In the genomic region with DNA sequence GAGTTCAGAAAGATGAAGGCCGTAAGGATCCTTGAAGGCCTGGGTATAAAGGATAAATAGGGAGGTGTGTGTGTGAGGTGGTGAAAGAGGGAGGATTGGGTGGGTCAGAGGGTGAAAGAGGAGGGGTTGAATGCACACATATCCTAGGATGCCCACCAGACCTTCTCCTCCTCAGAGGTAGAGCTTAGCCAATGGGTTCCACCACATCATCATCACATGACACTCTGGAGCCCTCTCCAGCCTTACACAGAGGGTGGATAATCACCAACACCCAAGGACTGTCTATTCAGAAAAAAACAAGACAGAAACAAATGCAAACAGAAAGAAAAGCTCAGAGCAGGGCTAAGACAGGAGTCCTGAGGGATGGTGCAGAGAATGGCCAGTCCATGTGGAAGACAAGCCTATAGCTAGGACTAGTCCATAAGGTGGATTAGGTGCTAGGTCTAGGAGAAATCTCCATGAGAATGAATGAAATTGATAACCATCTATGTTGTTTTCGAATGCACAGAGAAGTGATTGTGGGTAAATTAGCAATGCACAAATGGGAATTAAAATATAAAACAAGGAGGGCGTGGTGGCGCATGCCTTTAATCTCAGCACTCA, we compare ENCODE assay signal across 18 mouse cellular contexts.
DNase-seq lines count a peak whose midpoint lies in the region; ATAC-seq and TF ChIP-seq lines count a peak whose summit lies in the region.
"Had no signal": no experiment of that assay in that cellular context is flagged by ENCODE, and none has a peak within 500 bp of the region (broad histone marks: within the 10 kb centered on the region; RNA-seq: fewer than 3 reads in every experiment).

No protein-coding gene starts in this region.

- no peaks in the 10 kb centered on the region for H3K27me3 ChIP-seq in liver, embryonic 12.5 days (replicated peaks)
- no peaks in the 10 kb centered on the region for H3K27me3 ChIP-seq in liver, postnatal 0 days (ENCODE audit: insufficient read depth, low read length)
- no peaks in the 10 kb centered on the region for H3K27me3 ChIP-seq in thymus, adult 2 months (ENCODE audit: control insufficient read depth, insufficient read depth, low read length)
- H3K27me3 ChIP-seq: heart, embryonic 15.5 days; Patski had no signal

- H3K4me3 ChIP-seq in gastrocnemius, adult 2 months = no peak overlapping the region
- H3K4me3 ChIP-seq in liver, embryonic 12.5 days = no peak overlapping the region
- no peak overlapping the region for H3K4me3 ChIP-seq in liver, postnatal 0 days (ENCODE audit: low read depth, low read length)
- H3K4me3 ChIP-seq in thymus, adult 2 months (ENCODE audit: control insufficient read depth, insufficient read depth, low read length) = no peak overlapping the region
- H3K4me3 ChIP-seq: heart, embryonic 10.5 days; heart, embryonic 15.5 days; hindbrain, embryonic 10.5 days had no signal

- 0 out of 2 replicates have a peak, but pooled peaks cover 7% of the 10 kb centered on the region for H3K36me3 ChIP-seq in liver, embryonic 12.5 days
- H3K36me3 ChIP-seq in liver, postnatal 0 days (replicated peaks; ENCODE audit: insufficient read depth, low read length) = peaks cover 8% of the 10 kb centered on the region; the same call in 1 of the 2 replicates
- no peaks in the 10 kb centered on the region for H3K36me3 ChIP-seq in thymus, adult 2 months (ENCODE audit: control insufficient read depth, insufficient read depth, low read length)
- H3K36me3 ChIP-seq: heart, embryonic 10.5 days; heart, embryonic 15.5 days; hindbrain, embryonic 10.5 days had no signal

- H3K9ac ChIP-seq in liver, embryonic 12.5 days = no peak overlapping the region
- H3K9ac ChIP-seq in liver, postnatal 0 days (replicated peaks) = no peak overlapping the region
- H3K9ac ChIP-seq: heart, embryonic 15.5 days; hindbrain, embryonic 14.5 days had no signal

- 0 out of 2 replicates have a peak, but pooled peaks cover 6% of the 10 kb centered on the region for H3K4me1 ChIP-seq in liver, embryonic 12.5 days
- H3K4me1 ChIP-seq in liver, postnatal 0 days (ENCODE audit: insufficient read depth) = peaks cover 18% of the 10 kb centered on the region
- H3K4me1 ChIP-seq in thymus, adult 2 months (replicated peaks; ENCODE audit: control insufficient read depth, insufficient read depth, low read length) = peaks cover 28% of the 10 kb centered on the region
- H3K4me1 ChIP-seq: hindbrain, embryonic 10.5 days had no signal

- intact Hi-C loops in gastrocnemius, adult 2 months (cut with DNase I) = no loop called here

- no peak for TF ChIP-seq POLR2A in thymus, adult 2 months (IDR thresholded peaks at IDR 0.05; ENCODE audit: control insufficient read depth, extremely low read depth, insufficient read depth, low read length, poor library complexity)

- H3K27ac ChIP-seq in gastrocnemius, adult 2 months = no peak overlapping the region
- no peak overlapping the region for H3K27ac ChIP-seq in liver, embryonic 12.5 days
- H3K27ac ChIP-seq in liver, postnatal 0 days (ENCODE audit: low read depth) = no peak overlapping the region
- peak overlapping the region; percentile 31 for H3K27ac ChIP-seq in thymus, adult 2 months (ENCODE audit: control insufficient read depth, insufficient read depth, low read length)
- H3K27ac ChIP-seq: heart, embryonic 10.5 days; heart, embryonic 15.5 days; hindbrain, embryonic 10.5 days; hindbrain, embryonic 14.5 days had no signal

- no peak overlapping the region for H3K4me2 ChIP-seq in liver, embryonic 12.5 days
- H3K4me2 ChIP-seq in liver, postnatal 0 days (ENCODE audit: low read depth, low read length) = no peak overlapping the region
- H3K4me2 ChIP-seq: heart, embryonic 15.5 days; hindbrain, embryonic 14.5 days had no signal

- H3K9me3 ChIP-seq in liver, embryonic 12.5 days (replicated peaks) = no peaks in the 10 kb centered on the region
- H3K9me3 ChIP-seq in liver, postnatal 0 days (ENCODE audit: low read length) = no peaks in the 10 kb centered on the region
- H3K9me3 ChIP-seq: heart, embryonic 10.5 days; heart, embryonic 15.5 days; hindbrain, embryonic 10.5 days had no signal

- 80% methylated on average over 4 of the region's 4 CpGs for WGBS in liver, embryonic 12.5 days (ENCODE audit: insufficient replicate concordance)
- WGBS in liver, postnatal 0 days (ENCODE audit: insufficient replicate concordance) = 82% methylated on average over 4 of the region's 4 CpGs
- WGBS in thymus, adult 2 months = 96% methylated on average over 4 of the region's 4 CpGs

- DNase-seq in gastrocnemius, adult 2 months = peak; percentile 6
- DNase-seq in gastrocnemius, postnatal 25 days = no peak
- no peak for DNase-seq in liver, postnatal 0 days
- no peak for DNase-seq in thymus, adult 2 months
- no peak for DNase-seq in thymus, adult 18-20 months
- DNase-seq in spleen, postnatal 36 days (ENCODE audit: low spot score in 2 of 2) = no peak
- DNase-seq: adrenal gland, adult 8-10 months; adrenal gland, postnatal 36 days; cerebellum, adult 2 months; cerebellum, postnatal 10 days; gastrocnemius, postnatal 14 days had no signal

- ATAC-seq in liver, embryonic 12.5 days = peak; percentile 17; the same call in 1 of the 2 replicates
- no peak for ATAC-seq in liver, postnatal 0 days
- ATAC-seq: forebrain, embryonic 16.5 days; Patski had no signal

- TF ChIP-seq CTCF in gastrocnemius, adult 2 months (IDR thresholded peaks at IDR 0.05) = no peak
- no peak for TF ChIP-seq CTCF in liver, postnatal 0 days (IDR thresholded peaks at IDR 0.05; ENCODE audit: low read depth)
- TF ChIP-seq CTCF in thymus, adult 2 months (IDR thresholded peaks at IDR 0.05; ENCODE audit: borderline replicate concordance, control insufficient read depth, extremely low read depth, insufficient read depth, low read length, poor library complexity) = no peak

- no peak for TF ChIP-seq EP300 in liver, postnatal 0 days (IDR thresholded peaks at IDR 0.05; ENCODE audit: low read depth)
